Mouse (Mus musculus): ENCODE results near the gene Pgbd5.

The Pgbd5 gene

GRCm38 (mm10) chr8:124391191-124391590 is 48.3 kb downstream of the Pgbd5 start:
- in situ Hi-C loops (cut with MboI): no loop called here

DNA sequence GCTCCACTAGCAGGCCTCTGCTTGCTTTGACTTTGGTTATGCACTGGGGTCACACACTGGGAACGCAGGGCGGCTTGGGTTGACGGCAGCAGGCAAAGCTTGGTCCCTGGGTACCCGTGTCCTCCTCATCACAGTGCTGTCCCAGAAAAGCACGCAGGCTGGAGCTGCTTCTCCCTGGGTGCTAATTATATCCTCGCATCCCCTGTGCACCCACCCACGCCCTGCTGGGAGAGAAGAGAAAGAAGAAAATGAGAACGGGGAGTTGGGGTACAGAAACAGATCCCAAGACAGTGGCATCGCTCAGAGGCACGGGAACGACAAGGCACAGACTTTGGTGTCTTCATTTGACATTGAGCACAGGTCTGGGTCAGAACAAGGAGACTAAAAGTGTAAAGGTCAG is 50.0 kb downstream of the Pgbd5 start:
- in situ Hi-C loops (cut with MboI): no loop called here

GRCm38 (mm10) chr8:124386225-124386899 is 53.1 kb downstream of the Pgbd5 start:
- in situ Hi-C loops (cut with MboI): no loop called here

DNA sequence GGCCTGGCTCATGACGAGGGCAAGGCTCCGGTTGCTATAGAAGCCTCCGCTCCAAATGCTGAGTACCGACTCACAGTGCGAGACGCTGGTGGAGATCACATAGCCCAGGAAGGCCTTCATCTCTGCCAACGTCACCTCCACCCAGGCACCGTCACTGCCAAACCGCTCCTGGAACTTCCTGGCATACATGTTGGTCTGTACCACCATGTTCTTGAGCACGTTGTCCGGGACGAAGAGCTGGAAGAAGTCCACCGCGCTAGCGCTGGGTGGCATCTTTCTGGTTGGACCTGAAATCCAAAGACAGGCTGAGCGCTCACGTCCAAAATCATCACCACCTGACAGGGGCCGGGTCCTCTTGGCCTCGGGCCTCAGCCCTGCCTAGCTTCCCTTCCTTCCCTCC is 55.1 kb downstream of the Pgbd5 start:
- in situ Hi-C loops (cut with MboI): no loop called here

GRCm38 (mm10) chr8:124382235-124382634 is 57.2 kb downstream of the Pgbd5 start:
- in situ Hi-C loops (cut with MboI): no loop called here

- in situ Hi-C loops (cut with MboI): no loop called here
These were observed 60.2 kb downstream of the Pgbd5 start for GRCm38 (mm10) chr8:124379289-124379688.

GRCm38 (mm10) chr8:124376406-124376805 is 63.1 kb downstream of the Pgbd5 start:
- in situ Hi-C loops (cut with MboI): no loop called here

DNA sequence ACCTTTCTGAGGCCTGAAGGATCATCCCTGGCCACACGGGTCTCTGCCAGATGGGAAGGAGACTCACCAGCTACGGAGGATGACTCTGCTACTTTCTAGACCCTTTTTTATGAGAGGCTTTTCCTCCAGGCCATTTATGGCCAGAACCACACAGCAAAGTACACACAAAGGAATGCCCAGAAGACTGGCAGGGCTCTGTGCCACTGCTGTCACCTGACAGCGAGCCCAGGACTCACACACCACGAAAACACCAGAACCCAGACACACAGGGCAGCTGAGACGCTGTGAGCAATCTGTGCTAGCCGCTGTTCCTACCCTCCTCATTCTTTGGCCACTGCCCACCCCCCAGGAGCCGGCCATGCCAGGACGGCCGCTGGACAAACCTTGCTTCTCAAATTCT is 63.7 kb downstream of the Pgbd5 start:
- in situ Hi-C loops (cut with MboI): no loop called here

GRCm38 (mm10) chr8:124375168-124375567 is 64.3 kb downstream of the Pgbd5 start:
- in situ Hi-C loops (cut with MboI): no loop called here

- in situ Hi-C loops (cut with MboI): no loop called here
These were observed 65.7 kb downstream of the Pgbd5 start for GRCm38 (mm10) chr8:124373753-124374152.

DNA sequence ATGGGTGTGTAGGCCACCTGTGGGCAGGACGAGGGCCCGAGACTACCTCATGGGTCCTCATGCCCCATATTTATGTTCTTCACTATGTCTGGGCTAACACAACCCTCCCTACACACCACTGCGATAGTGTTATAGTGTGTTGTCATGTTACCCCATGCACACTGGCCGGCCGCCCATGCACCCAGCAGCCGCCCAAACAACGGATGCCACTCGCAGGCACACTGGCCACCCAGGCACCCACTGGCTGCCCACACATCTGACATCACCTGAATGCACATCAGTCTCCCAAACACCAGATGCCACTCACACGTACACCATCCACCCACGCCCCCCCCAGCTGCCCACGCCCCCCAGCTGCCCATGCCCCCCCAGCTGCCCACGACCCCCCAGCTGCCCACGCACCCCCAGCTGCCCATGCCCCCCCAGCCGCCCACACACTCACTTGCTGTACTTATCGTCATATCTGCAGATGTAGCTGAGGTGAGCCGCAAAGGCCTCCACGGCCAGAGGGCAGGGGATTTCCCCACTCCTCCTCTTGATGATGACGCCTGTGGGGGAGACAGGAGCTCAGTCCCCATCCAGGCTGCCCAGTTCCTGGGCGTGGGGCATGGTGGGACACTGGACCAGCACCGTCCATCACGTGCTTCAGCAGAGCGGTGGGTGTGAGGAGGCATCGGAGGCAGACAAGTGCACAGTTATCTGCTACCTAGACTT is 67.9 kb downstream of the Pgbd5 start:
- in situ Hi-C loops (cut with MboI): no loop called here

DNA sequence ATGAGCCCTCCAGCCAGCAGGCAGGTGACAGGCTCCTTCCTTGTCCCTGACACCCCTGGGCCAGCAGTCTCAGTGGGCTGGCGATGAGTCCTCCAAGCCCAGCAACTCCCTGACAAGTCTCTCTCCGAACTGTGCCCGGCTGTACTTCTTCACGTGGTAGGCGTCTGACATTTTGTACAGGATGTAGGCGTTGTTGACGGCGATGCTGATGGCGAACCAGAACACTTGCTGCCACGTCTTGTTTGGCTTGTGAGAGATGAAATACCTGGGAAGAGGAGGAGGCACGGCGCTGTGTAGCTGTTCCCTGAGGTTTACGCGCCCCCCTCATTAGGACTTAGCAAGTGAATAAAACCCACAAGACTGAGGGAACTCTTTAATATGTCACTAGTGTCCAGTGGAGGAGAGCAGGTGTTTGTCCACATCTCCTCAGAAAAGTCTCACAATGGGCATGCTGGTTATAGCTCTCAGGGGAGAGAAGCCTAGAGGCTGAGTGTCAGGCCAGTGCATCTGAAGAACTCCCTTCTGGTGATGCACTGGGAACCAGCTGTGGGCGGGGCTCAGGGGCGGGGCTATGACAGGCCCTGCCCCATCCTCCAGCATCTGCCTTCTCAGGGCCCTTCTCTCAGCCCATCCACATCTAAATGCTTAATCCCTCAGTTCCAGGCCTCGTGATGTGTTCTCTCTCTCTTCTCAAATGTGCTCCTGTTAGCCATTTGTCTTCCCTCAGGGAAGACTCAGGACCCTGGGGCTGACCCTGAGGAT is 68.9 kb downstream of the Pgbd5 start:
- in situ Hi-C loops (cut with MboI): no loop called here

GRCm38 (mm10) chr8:124368213-124368612 is 71.2 kb downstream of the Pgbd5 start:
- in situ Hi-C loops (cut with MboI): no loop called here

GRCm38 (mm10) chr8:124363337-124363736 is 76.1 kb downstream of the Pgbd5 start:
- in situ Hi-C loops (cut with MboI): no loop called here

DNA sequence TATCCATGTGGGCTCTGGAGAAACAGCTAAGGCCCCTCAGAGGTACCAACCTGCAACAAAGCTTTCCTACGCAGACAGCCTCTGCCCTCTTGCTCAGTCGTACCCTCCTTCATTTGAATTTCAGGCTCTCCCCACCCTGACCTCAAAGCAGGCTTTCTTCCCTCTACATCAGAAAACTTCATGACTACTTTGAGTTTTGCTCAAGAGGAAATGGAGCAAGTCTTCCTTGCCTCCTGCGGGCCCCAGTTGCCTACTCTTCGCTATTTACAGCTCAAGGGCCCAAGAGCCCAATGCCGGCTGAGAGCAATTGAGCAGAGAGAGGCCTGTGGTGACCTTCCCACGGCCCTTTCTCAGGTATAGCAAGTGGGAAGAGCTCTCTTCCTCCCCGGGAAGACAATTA is 76.9 kb downstream of the Pgbd5 start:
- in situ Hi-C loops (cut with MboI): no loop called here

- in situ Hi-C loops (cut with MboI): no loop called here
These were observed 77.6 kb downstream of the Pgbd5 start for GRCm38 (mm10) chr8:124361773-124362427.

DNA sequence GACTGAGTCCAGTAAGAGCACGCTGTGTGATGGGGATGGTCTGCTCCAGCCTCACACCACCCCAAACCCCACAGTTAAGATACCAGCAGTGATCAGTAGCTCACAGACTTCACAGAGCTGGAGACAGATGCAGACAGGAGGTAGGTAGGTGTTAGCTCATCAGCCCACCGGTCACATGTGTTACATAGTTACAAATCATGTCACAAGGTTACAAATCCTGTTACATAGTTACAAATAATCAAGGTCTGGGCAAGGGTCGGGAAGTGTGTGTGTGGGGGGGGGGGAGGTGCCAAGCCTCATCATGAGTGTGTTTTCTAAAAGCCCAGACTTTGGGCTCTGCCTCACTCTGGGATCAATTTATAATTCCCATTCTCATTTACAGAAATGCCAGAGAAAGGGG is 78.5 kb downstream of the Pgbd5 start:
- in situ Hi-C loops (cut with MboI): no loop called here

DNA sequence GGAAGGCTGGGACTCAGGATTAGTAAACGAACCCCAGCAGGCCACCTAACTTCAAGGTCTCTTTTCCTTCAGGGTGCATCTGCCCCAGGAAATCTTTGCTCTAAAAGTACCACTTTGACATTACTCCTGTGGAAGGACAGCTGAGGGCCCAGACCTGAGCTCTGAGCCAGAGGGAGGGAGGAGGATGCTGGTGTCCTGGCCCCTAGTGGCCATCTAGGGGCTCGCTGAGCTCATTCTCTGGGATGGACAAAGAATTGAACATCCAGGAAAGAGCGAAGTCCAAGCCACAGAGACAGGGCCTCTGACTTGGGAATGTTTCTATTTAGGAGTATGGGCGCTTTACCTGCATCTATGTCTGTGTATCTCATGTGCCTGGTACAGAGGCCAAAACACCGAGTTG is 87.8 kb downstream of the Pgbd5 start:
- in situ Hi-C loops (cut with MboI): no loop called here

DNA sequence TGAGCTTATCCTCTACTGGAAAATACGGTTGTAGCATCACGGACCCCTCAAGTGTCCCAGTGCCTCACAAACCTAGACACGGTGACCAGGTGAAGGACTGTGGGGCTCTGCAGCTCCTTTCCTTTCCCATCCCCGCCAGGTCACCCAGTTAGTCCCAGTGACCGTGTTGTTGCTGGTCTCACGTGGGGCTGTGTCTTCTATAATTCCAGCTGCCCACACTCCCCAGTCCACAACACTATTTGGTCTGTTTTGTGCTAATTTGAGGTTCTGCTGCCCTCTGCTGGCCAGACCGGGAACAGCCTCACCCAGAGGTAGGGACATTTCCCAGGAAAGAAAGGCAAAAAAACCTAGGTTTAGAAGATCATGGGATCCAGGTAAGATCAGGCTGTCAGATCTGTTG is 89.8 kb downstream of the Pgbd5 start:
- in situ Hi-C loops (cut with MboI): loop anchor here (10.0 kb wide), 1 partner anchor 295 kb away; no protein-coding TSS in a partner anchor

- in situ Hi-C loops (cut with MboI): loop anchor here (10.0 kb wide), 1 partner anchor 293 kb away; no protein-coding TSS in a partner anchor
These were observed 91.4 kb downstream of the Pgbd5 start for GRCm38 (mm10) chr8:124348087-124348486.

GRCm38 (mm10) chr8:124346852-124347523 is 92.5 kb downstream of the Pgbd5 start:
- in situ Hi-C loops (cut with MboI): loop anchor here (10.0 kb wide), 1 partner anchor 292 kb away; no protein-coding TSS in a partner anchor

Data from mature B cell (primary cell).